Mouse (Mus musculus) kidney, embryonic 15.5 days (tissue): ENCODE results near the gene C8a. TPM values are rescaled to one million over a fixed set of nuclear protein-coding genes. Genes with fewer than 3 reads are reported as not detected.

Experiments used
- polyA plus RNA-seq: library from polyadenylated mRNA; unstranded; fragments of >200 nt; fragmentation: Nextera tagmentation; extraction: Ambion mirVana; gene quantifications from 2 replicates; pipeline ENCODE4 v1.2.1, GENCODE M21; 2015

The C8a gene
- polyA plus RNA-seq, 1 experiment from 2014 or later: 0.19 TPM

Other genes starting within 250 kb of the C8a start
- 0.23 and 0.57 TPM in 2 replicates for gene C8b, start 110.1 kb downstream of the C8a start, polyA plus RNA-seq
- gene Gm17662, start 19.1 kb downstream of the C8a start, polyA plus RNA-seq: not detected in 2 replicates
- gene Fyb2, start 37.1 kb upstream of the C8a start, polyA plus RNA-seq: 0.45 and 0.56 TPM in 2 replicates
- gene Prkaa2, start 233.5 kb upstream of the C8a start, polyA plus RNA-seq: 6.1 and 6.2 TPM in 2 replicates